Mouse (Mus musculus) left cerebral cortex, postnatal 14 days (tissue): ENCODE measurements at regions not wholly inside any gene's neighbourhood (a gene's known extent, or its start where the extent isn't known, plus 50 kb on each side); places are given as distances from the start of the nearest gene placed in this dataset.

Experiments used
- DNase-seq, 2 experiments: peaks; one replicate each; pipeline ENCODE4 v3.0.0; 2021 to 2022; ENCODE audit warnings: low spot score in 2 of 2, mixed read lengths in 1 of 2
- intact Hi-C: fragments of 180-260 bp; cut with DNase I; formaldehyde crosslinking; loops from one replicate; pipeline ENCODE4 v1.15.1; 2025

- intact Hi-C loops = loop anchor here (10.0 kb wide), 3 partner anchors 757 to 1083 kb away; partner anchors contain the start of gene Lrrc4c
- DNase-seq = peak; percentile 46 to 67
These were observed 794.3 kb upstream of the Api5 start for GRCm38 (mm10) chr2:95232135-95232772.

GRCm38 (mm10) chr2:95231739-95232134 lies 793.8 kb upstream of the Api5 start:
- intact Hi-C loops = loop anchor here (10.0 kb wide), 3 partner anchors 757 to 1083 kb away; partner anchors contain the start of gene Lrrc4c
- DNase-seq = no peak

GRCm38 (mm10) chr2:95229386-95229785 lies 791.5 kb upstream of the Api5 start:
- no peak for DNase-seq
- intact Hi-C loops = no loop called here

- peak in 1 of 2 experiments; percentile 2 for DNase-seq
- intact Hi-C loops = no loop called here
These were observed 772.4 kb upstream of the Api5 start for GRCm38 (mm10) chr2:95210216-95210941.
